Comparison of ENCODE assay signal across 10 mouse cellular contexts in the genomic region with DNA sequence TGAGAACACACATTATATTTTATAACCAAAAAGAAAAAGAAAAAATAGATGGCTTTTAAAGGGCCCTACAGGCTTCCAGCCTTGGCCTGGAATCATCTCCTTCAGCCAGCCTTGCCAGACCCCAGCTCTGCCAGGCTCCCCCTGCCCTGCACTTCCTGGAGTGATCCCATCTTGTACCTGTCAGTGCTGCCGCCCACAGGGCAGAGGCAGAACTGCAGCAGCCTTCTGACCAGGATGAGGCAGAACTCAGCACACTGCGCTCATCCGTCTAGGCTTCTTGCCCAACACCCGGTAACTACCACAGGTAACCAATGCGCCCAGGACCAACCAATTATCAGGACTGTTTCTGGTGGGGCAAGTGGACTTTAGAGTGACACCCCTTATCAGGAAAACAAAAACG. TPM values are rescaled to one million over a fixed set of nuclear protein-coding genes. Genes with fewer than 3 reads are reported as not detected.
DNase-seq lines count a peak whose midpoint lies in the region; ATAC-seq and TF ChIP-seq lines count a peak whose summit lies in the region.
"Had no signal": no experiment of that assay in that cellular context is flagged by ENCODE, and none has a peak within 500 bp of the region (broad histone marks: within the 10 kb centered on the region; RNA-seq: fewer than 3 reads in every experiment).

No protein-coding gene starts in this region.

- 51% methylated on average over 6 of the region's 6 CpGs for WGBS in kidney, embryonic 16.5 days
- 51% methylated on average over 6 of the region's 6 CpGs for WGBS in forebrain, embryonic 13.5 days
- 49% methylated on average over 6 of the region's 6 CpGs for WGBS in neural tube, embryonic 12.5 days
- 31% methylated on average over 6 of the region's 6 CpGs for WGBS in intestine, embryonic 15.5 days

- H3K9me3 ChIP-seq in kidney, embryonic 16.5 days (ENCODE audit: low read length): no peaks in the 10 kb centered on the region
- H3K9me3 ChIP-seq in forebrain, embryonic 13.5 days (replicated peaks): no peaks in the 10 kb centered on the region
- no peaks in the 10 kb centered on the region for H3K9me3 ChIP-seq in neural tube, embryonic 12.5 days
- H3K9me3 ChIP-seq in intestine, embryonic 15.5 days: no peaks in the 10 kb centered on the region
- H3K9me3 ChIP-seq: embryonic facial prominence, embryonic 15.5 days; limb, embryonic 15.5 days had no signal

- no peak overlapping the region for H3K4me3 ChIP-seq in kidney, embryonic 16.5 days (ENCODE audit: low read length)
- H3K4me3 ChIP-seq in forebrain, embryonic 13.5 days: no peak overlapping the region
- no peak overlapping the region for H3K4me3 ChIP-seq in neural tube, embryonic 12.5 days
- H3K4me3 ChIP-seq in intestine, embryonic 15.5 days (replicated peaks): no peak overlapping the region
- H3K4me3 ChIP-seq: embryonic facial prominence, embryonic 15.5 days; limb, embryonic 15.5 days had no signal

- TF ChIP-seq POLR2A in brain, embryonic 14.5 days (IDR thresholded peaks at IDR 0.05; ENCODE audit: borderline replicate concordance, extremely low read depth, insufficient read depth, insufficient read length, poor library complexity, severe bottlenecking): no peak

- no peaks in the 10 kb centered on the region for H3K36me3 ChIP-seq in kidney, embryonic 16.5 days (ENCODE audit: insufficient read depth, low read length)
- no peaks in the 10 kb centered on the region for H3K36me3 ChIP-seq in forebrain, embryonic 13.5 days (ENCODE audit: poor library complexity, severe bottlenecking)
- H3K36me3 ChIP-seq in neural tube, embryonic 12.5 days: no peaks in the 10 kb centered on the region
- no peaks in the 10 kb centered on the region for H3K36me3 ChIP-seq in intestine, embryonic 15.5 days
- H3K36me3 ChIP-seq: embryonic facial prominence, embryonic 15.5 days; limb, embryonic 15.5 days had no signal

- H3K4me2 ChIP-seq in kidney, embryonic 16.5 days (replicated peaks; ENCODE audit: low read depth, low read length): no peak overlapping the region
- H3K4me2 ChIP-seq in forebrain, embryonic 13.5 days: no peak overlapping the region
- no peak overlapping the region for H3K4me2 ChIP-seq in neural tube, embryonic 12.5 days (replicated peaks)
- H3K4me2 ChIP-seq in intestine, embryonic 15.5 days (replicated peaks): no peak overlapping the region
- H3K4me2 ChIP-seq: embryonic facial prominence, embryonic 15.5 days; limb, embryonic 15.5 days had no signal

- no peak overlapping the region for H3K27ac ChIP-seq in kidney, embryonic 16.5 days (ENCODE audit: low read length)
- H3K27ac ChIP-seq in forebrain, embryonic 13.5 days: no peak overlapping the region
- H3K27ac ChIP-seq in neural tube, embryonic 12.5 days: no peak overlapping the region
- H3K27ac ChIP-seq in intestine, embryonic 15.5 days: no peak overlapping the region
- H3K27ac ChIP-seq: embryonic facial prominence, embryonic 15.5 days; limb, embryonic 15.5 days had no signal

- H3K4me1 ChIP-seq in kidney, embryonic 16.5 days (ENCODE audit: insufficient read depth, low read length): no peaks in the 10 kb centered on the region
- peaks cover 13% of the 10 kb centered on the region for H3K4me1 ChIP-seq in forebrain, embryonic 13.5 days
- H3K4me1 ChIP-seq in neural tube, embryonic 12.5 days: peaks cover 27% of the 10 kb centered on the region
- no peaks in the 10 kb centered on the region for H3K4me1 ChIP-seq in intestine, embryonic 15.5 days (replicated peaks)
- H3K4me1 ChIP-seq: limb, embryonic 15.5 days had no signal

- ATAC-seq in kidney, embryonic 16.5 days (ENCODE audit: low FRiP score, low TSS enrichment): no peak
- ATAC-seq in forebrain, embryonic 13.5 days: peak; percentile 57; the same call in 1 of the 2 replicates
- ATAC-seq in neural tube, embryonic 12.5 days (ENCODE audit: low FRiP score, low read depth): 0 out of 2 replicates have a peak, but pooled peaks have one; percentile 44
- no peak for ATAC-seq in intestine, embryonic 15.5 days

- TF ChIP-seq CTCF in brain, embryonic 14.5 days (IDR thresholded peaks at IDR 0.05; ENCODE audit: borderline replicate concordance, extremely low read depth, insufficient read depth, insufficient read length): peak; percentile 84

- H3K9ac ChIP-seq in kidney, embryonic 16.5 days (replicated peaks; ENCODE audit: low read length): no peak overlapping the region
- no peak overlapping the region for H3K9ac ChIP-seq in forebrain, embryonic 13.5 days
- H3K9ac ChIP-seq in neural tube, embryonic 12.5 days: no peak overlapping the region
- no peak overlapping the region for H3K9ac ChIP-seq in intestine, embryonic 15.5 days
- H3K9ac ChIP-seq: embryonic facial prominence, embryonic 15.5 days; limb, embryonic 15.5 days had no signal

- H3K27me3 ChIP-seq in kidney, embryonic 16.5 days (ENCODE audit: insufficient read depth, low read length): no peaks in the 10 kb centered on the region
- H3K27me3 ChIP-seq in forebrain, embryonic 13.5 days: peaks cover 45% of the 10 kb centered on the region
- H3K27me3 ChIP-seq in neural tube, embryonic 12.5 days (replicated peaks): 0 out of 2 replicates have a peak, but pooled peaks cover 2% of the 10 kb centered on the region
- no peaks in the 10 kb centered on the region for H3K27me3 ChIP-seq in intestine, embryonic 15.5 days (replicated peaks)
- H3K27me3 ChIP-seq: embryonic facial prominence, embryonic 15.5 days had no signal

- peak; percentile 53 for DNase-seq in kidney, adult 18-20 months
- peak; percentile 72 for DNase-seq in ES-CJ7 (ENCODE audit: low read depth, low spot score)
- peak; percentile 72 for DNase-seq in brain, embryonic 14.5 days (ENCODE audit: low read depth)
- peak; percentile 29 to 75 for DNase-seq in kidney, postnatal 36 days

RNA-seq across cellular contexts. Expression of a gene that starts 22.0 kb away (rescaled TPM):
- 3.2 and 4.4 TPM in 2 replicates for polyA plus RNA-seq in kidney, embryonic 16.5 days (2015; fragmentation: Nextera tagmentation; extraction: Ambion mirVana)
- 143 and 205 TPM in 2 replicates for polyA plus RNA-seq in brain, embryonic 14.5 days (2012; rRNA removed)
- polyA plus RNA-seq in forebrain, embryonic 13.5 days (2015; fragmentation: Nextera tagmentation; extraction: Ambion mirVana): 10.9 and 13.7 TPM in 2 replicates
- polyA plus RNA-seq in neural tube, embryonic 12.5 days (2016; fragmentation: Nextera tagmentation; extraction: Ambion mirVana): 44.2 and 47.8 TPM in 2 replicates
- polyA plus RNA-seq in intestine, embryonic 15.5 days (2015; fragmentation: Nextera tagmentation; extraction: Ambion mirVana): 2.0 and 2.2 TPM in 2 replicates

Comparison
In these comparisons a context has a peak if more than half of its experiments do, and no peak if none do; other contexts are left out.
1. ATAC-seq: peak in forebrain, embryonic 13.5 days (single experiment) and neural tube, embryonic 12.5 days (single experiment); none in kidney, embryonic 16.5 days (single experiment) and intestine, embryonic 15.5 days (single experiment).
2. Peak in every context shown above with its lines, with median percentiles within 50 percentile points of each other: DNase-seq.